Mouse (Mus musculus): ENCODE measurements around the gene Olfr1234.

The Olfr1234 gene

DNA sequence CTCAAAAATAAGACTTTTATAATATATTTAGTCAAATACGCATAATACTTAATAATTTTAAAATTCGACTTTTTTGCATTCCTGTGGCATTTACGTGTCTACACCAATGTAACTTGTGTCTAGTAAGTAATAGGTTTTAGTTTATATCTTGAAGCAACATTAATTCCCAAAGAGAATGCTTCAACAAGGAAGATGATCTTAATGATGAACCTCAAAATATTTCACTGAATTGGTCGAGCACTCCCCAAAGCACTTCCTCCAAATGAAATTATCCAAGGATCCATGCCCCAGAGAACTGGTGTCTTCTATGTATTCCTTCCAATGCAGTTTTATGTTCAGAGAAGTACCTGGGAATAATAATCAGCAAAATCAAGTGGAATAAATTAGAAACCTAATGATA lies at the start of gene Olfr1234:
Gene Olfr1234, minus strand, starts transcription at position 101 of the 400 bp plus-strand sequence.
- DNase-seq (ENCODE audit: low spot score) = no peak

- no peak for DNase-seq (ENCODE audit: low spot score)
These were observed 44.9 kb upstream of the Olfr1234 start, which contains the start of gene Olfr1238 for GRCm38 (mm10) chr2:89409576-89409975. TSS of gene Olfr1238 (minus strand) at chr2:89409676.

GRCm38 (mm10) chr2:89400882-89401281 lies 36.2 kb upstream of the Olfr1234 start:
- no peak for DNase-seq (ENCODE audit: low spot score)

GRCm38 (mm10) chr2:89342298-89342697 lies 22.4 kb downstream of the Olfr1234 start, which contains the start of gene Olfr1233:
TSS of gene Olfr1233 (minus strand) at chr2:89342398.
- no peak for DNase-seq (ENCODE audit: low spot score)

DNA sequence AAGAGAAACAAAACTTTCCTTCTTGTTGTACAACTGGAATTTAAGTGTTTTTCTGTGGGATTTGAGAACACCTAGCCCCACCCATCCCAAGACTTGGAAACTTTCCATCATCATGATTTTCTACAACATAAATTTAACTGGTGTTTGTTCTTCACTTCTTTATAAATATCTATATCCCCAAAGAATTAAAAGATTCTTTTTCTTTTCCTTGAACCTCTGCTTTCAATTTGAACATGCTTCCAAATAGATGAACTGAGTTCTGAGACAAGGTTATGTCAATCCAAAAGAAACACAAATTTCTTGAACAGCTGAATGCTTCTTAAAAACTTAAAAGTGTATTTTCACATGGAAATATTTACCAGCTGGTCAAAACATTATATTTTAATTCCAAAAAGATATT lies 35.1 kb downstream of the Olfr1234 start, which contains the start of gene Olfr1232:
Gene Olfr1232, minus strand, starts transcription at position 101 of the 400 bp plus-strand sequence.
- no peak for DNase-seq (ENCODE audit: low spot score)

Data from testis, postnatal 10 days (tissue).